In the genomic region with DNA sequence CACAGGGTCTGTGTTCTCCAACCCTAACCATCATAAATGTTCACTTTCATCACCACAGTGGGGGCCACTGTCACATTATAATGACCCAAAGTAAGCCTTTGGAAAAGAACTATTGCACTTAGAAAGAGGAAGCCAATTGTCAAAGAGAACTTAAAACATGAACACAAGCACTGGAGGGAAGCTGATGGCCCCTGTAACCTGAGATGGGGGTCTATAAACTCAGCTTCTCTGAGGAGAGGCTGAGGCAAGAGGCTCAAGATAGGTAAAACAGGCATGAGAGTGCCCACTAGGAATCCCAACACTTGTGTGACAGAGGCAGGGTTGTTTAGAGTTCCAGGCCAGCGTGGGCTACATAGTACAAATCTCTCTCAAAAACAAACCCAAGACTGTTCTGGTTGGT, we compare ENCODE assay signal across 8 mouse cellular contexts. TPM values are rescaled to one million over a fixed set of nuclear protein-coding genes. Genes with fewer than 3 reads are reported as not detected.
DNase-seq lines count a peak whose midpoint lies in the region; ATAC-seq and TF ChIP-seq lines count a peak whose summit lies in the region.

No protein-coding gene starts in this region.

- no peaks in the 10 kb centered on the region for H3K9me3 ChIP-seq in lung, embryonic 14.5 days (ENCODE audit: low read depth, low read length)
- no peaks in the 10 kb centered on the region for H3K9me3 ChIP-seq in forebrain, embryonic 10.5 days
- H3K9me3 ChIP-seq in intestine, embryonic 15.5 days: no peaks in the 10 kb centered on the region
- H3K9me3 ChIP-seq in neural tube, embryonic 12.5 days: no peaks in the 10 kb centered on the region

- H3K4me3 ChIP-seq in lung, embryonic 14.5 days (ENCODE audit: low read depth, low read length): peak overlapping the region; percentile 62
- peak overlapping the region; percentile 69 for H3K4me3 ChIP-seq in forebrain, embryonic 10.5 days
- peak overlapping the region; percentile 64 for H3K4me3 ChIP-seq in intestine, embryonic 15.5 days (replicated peaks)
- peak overlapping the region; percentile 66; the same call in 1 of the 2 replicates for H3K4me3 ChIP-seq in neural tube, embryonic 12.5 days

- peak overlapping the region; percentile 77 for H3K9ac ChIP-seq in lung, embryonic 14.5 days
- H3K9ac ChIP-seq in intestine, embryonic 15.5 days: no peak overlapping the region
- H3K9ac ChIP-seq in neural tube, embryonic 12.5 days: no peak overlapping the region

- no peak for ATAC-seq in lung, embryonic 14.5 days (ENCODE audit: insufficient read depth)
- peak; percentile 9; the same call in 1 of the 2 replicates for ATAC-seq in intestine, embryonic 15.5 days
- ATAC-seq in neural tube, embryonic 12.5 days (ENCODE audit: low FRiP score, low read depth): peak; percentile 14; the same call in 1 of the 2 replicates

- TF ChIP-seq CTCF in lung, embryonic 14.5 days (IDR thresholded peaks at IDR 0.05; ENCODE audit: low read depth): no peak

- no peak for DNase-seq in lung, embryonic 14.5 days
- no peak for DNase-seq in lung, postnatal 25 days (ENCODE audit: low spot score)
- DNase-seq in forebrain, embryonic 10.5 days (ENCODE audit: extremely low spot score, low spot score): no peak
- DNase-seq in layer of hippocampus, adult 18-20 months (ENCODE audit: low spot score in 2 of 2): no peak
- no peak for DNase-seq in gastrocnemius, adult 8-10 months (ENCODE audit: low spot score in 2 of 2)
- no peak for DNase-seq in adrenal gland, adult 18-20 months (ENCODE audit: low spot score in 2 of 2)

- 59% methylated on average over 1 of the region's 1 CpGs for WGBS in lung, embryonic 14.5 days
- WGBS in forebrain, embryonic 10.5 days: 66% methylated on average over 1 of the region's 1 CpGs
- WGBS in intestine, embryonic 15.5 days: 58% methylated on average over 1 of the region's 1 CpGs
- WGBS in neural tube, embryonic 12.5 days: 38% methylated on average over 1 of the region's 1 CpGs

- H3K4me1 ChIP-seq in lung, embryonic 14.5 days (ENCODE audit: insufficient read depth): no peaks in the 10 kb centered on the region
- peaks cover 18% of the 10 kb centered on the region for H3K4me1 ChIP-seq in forebrain, embryonic 10.5 days
- no peaks in the 10 kb centered on the region for H3K4me1 ChIP-seq in intestine, embryonic 15.5 days (replicated peaks)
- H3K4me1 ChIP-seq in neural tube, embryonic 12.5 days: no peaks in the 10 kb centered on the region

- no peaks in the 10 kb centered on the region for H3K27me3 ChIP-seq in lung, embryonic 14.5 days (ENCODE audit: insufficient read depth, low read length)
- H3K27me3 ChIP-seq in forebrain, embryonic 10.5 days (ENCODE audit: poor library complexity, severe bottlenecking): no peaks in the 10 kb centered on the region
- H3K27me3 ChIP-seq in intestine, embryonic 15.5 days (replicated peaks): no peaks in the 10 kb centered on the region
- no peaks in the 10 kb centered on the region for H3K27me3 ChIP-seq in neural tube, embryonic 12.5 days (replicated peaks)

- H3K4me2 ChIP-seq in lung, embryonic 14.5 days: peak overlapping the region; percentile 72
- H3K4me2 ChIP-seq in intestine, embryonic 15.5 days (replicated peaks): peak overlapping the region; percentile 71
- peak overlapping the region; percentile 57 for H3K4me2 ChIP-seq in neural tube, embryonic 12.5 days (replicated peaks)

- peak overlapping the region; percentile 94 for H3K27ac ChIP-seq in lung, embryonic 14.5 days (ENCODE audit: low read depth)
- peak overlapping the region; percentile 98 for H3K27ac ChIP-seq in forebrain, embryonic 10.5 days
- 0 out of 2 replicates have a peak overlapping the region, but pooled peaks have one; percentile 2 for H3K27ac ChIP-seq in intestine, embryonic 15.5 days
- no peak overlapping the region for H3K27ac ChIP-seq in neural tube, embryonic 12.5 days

- H3K36me3 ChIP-seq in lung, embryonic 14.5 days (ENCODE audit: insufficient read depth): no peaks in the 10 kb centered on the region
- H3K36me3 ChIP-seq in forebrain, embryonic 10.5 days (replicated peaks): no peaks in the 10 kb centered on the region
- H3K36me3 ChIP-seq in intestine, embryonic 15.5 days: no peaks in the 10 kb centered on the region
- no peaks in the 10 kb centered on the region for H3K36me3 ChIP-seq in neural tube, embryonic 12.5 days

RNA-seq across cellular contexts. Expression of a gene that starts 0.7 kb away (rescaled TPM):
- 13.4 and 14.9 TPM in 2 replicates for polyA plus RNA-seq in lung, embryonic 14.5 days (2014; fragmentation: Nextera tagmentation; extraction: Ambion mirVana)
- 8.1 and 8.5 TPM in 2 replicates for polyA plus RNA-seq in forebrain, embryonic 10.5 days (2016; fragmentation: Nextera tagmentation; extraction: Ambion mirVana)
- polyA plus RNA-seq in intestine, embryonic 15.5 days (2015; fragmentation: Nextera tagmentation; extraction: Ambion mirVana): 14.6 and 14.9 TPM in 2 replicates
- polyA plus RNA-seq in neural tube, embryonic 12.5 days (2016; fragmentation: Nextera tagmentation; extraction: Ambion mirVana): 15.8 and 18.6 TPM in 2 replicates
- total RNA-seq in layer of hippocampus, adult 18-20 months (2021): 10 to 100 TPM; 17.2 to 18.3 TPM
- total RNA-seq in gastrocnemius, adult 8-10 months (2022): 10 to 100 TPM in 2 of 4 experiments, 1 to 10 TPM in 2; 8.0 to 13.9 (median 10.9) TPM
- total RNA-seq in adrenal gland, adult 18-20 months (2021): 10 to 100 TPM; 17.7 to 22.4 TPM
